Mouse (Mus musculus) neural tube, embryonic 15.5 days (tissue): ENCODE measurements around the gene Klhl6. TPM values are rescaled to one million over a fixed set of nuclear protein-coding genes. Genes with fewer than 3 reads are reported as not detected.

Experiments
- ATAC-seq: fragments of 200-750 bp; cut with Nextera tagmentation; 2 replicates; pipeline ENCODE4 v1.8.0; 2017; ENCODE audit warnings: mild to moderate bottlenecking, moderate TSS enrichment, moderate library complexity; ENCODE audit not compliant: low FRiP score
- H3K27ac ChIP-seq: fragments of 300-500 bp; sonication (generic); replicated peaks from 2 replicates; pipeline ENCODE4 v1.5.1; 2015; ENCODE audit warnings: mild to moderate bottlenecking, inconsistent platforms
- H3K27me3 ChIP-seq: fragments of 300-500 bp; sonication (generic); replicated peaks from 2 replicates; pipeline ENCODE4 v1.6.1; 2015; ENCODE audit warnings: inconsistent platforms
- H3K36me3 ChIP-seq: fragments of 300-500 bp; sonication (generic); 2 replicates; pipeline ENCODE4 v1.6.1; 2015; ENCODE audit warnings: inconsistent platforms
- H3K4me1 ChIP-seq: fragments of 300-500 bp; sonication (generic); 2 replicates; pipeline ENCODE4 v1.6.1; 2015; ENCODE audit warnings: inconsistent platforms
- H3K4me2 ChIP-seq: fragments of 300-500 bp; sonication (generic); 2 replicates; pipeline ENCODE4 v1.6.1; 2015; ENCODE audit warnings: inconsistent platforms, mild to moderate bottlenecking, moderate library complexity
- H3K4me3 ChIP-seq: fragments of 300-500 bp; sonication (generic); replicated peaks from 2 replicates; pipeline ENCODE4 v1.5.1; 2015; ENCODE audit warnings: mild to moderate bottlenecking, inconsistent platforms
- H3K9ac ChIP-seq: fragments of 300-500 bp; sonication (generic); replicated peaks from 2 replicates; pipeline ENCODE4 v1.6.1; 2015; ENCODE audit warnings: mild to moderate bottlenecking, inconsistent platforms
- H3K9me3 ChIP-seq: fragments of 300-500 bp; sonication (generic); replicated peaks from 2 replicates; pipeline ENCODE4 v1.6.1; 2016; ENCODE audit warnings: inconsistent platforms
- WGBS: fragments of 180-500 bp; shearing (Covaris S2); methylation state at CpG from one replicate; pipeline ENCODE4 v1.1.7; 2015; ENCODE audit warnings: mixed read lengths; 5-methylcytosine and 5-hydroxymethylcytosine counted together
- polyA plus RNA-seq: library from polyadenylated mRNA; unstranded; fragments of >200 nt; fragmentation: Nextera tagmentation; extraction: Ambion mirVana; gene quantifications from 2 replicates; pipeline ENCODE4 v1.2.1, GENCODE M21; 2015

Klhl6 gene
- polyA plus RNA-seq, 1 experiment from 2014 or later: 3.9 TPM

DNA sequence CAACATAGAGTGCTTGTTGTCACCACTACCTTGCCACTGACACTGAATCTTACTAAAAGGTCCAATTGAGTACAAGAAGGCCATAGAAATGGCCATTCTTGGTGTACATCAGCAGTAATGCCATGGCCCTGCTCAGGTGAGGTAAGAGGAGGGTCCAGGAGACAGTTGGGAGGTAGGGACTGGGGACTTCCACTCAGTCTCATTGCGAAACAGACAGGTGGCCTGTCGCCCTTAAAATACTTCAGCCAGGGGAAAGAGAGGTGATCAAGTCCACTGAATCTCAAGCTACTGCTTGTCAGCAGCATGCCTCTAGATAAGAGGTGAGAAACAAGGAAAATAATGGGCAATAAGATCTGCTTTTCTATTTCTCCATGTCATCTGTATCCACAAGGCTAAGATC lies 4.8 kb upstream of the Klhl6 start:
- H3K27me3 ChIP-seq: no peaks in the 10 kb centered on the region
- H3K9me3 ChIP-seq: 0 out of 2 replicates have a peak, but pooled peaks cover 3% of the 10 kb centered on the region
- no peaks in the 10 kb centered on the region for H3K36me3 ChIP-seq
- H3K27ac ChIP-seq: no peak overlapping the region
- no peak for ATAC-seq
- WGBS: 93% methylated on average over 2 of the region's 2 CpGs
- no peak overlapping the region for H3K4me2 ChIP-seq
- H3K4me3 ChIP-seq: no peak overlapping the region
- no peaks in the 10 kb centered on the region for H3K4me1 ChIP-seq
- no peak overlapping the region for H3K9ac ChIP-seq

DNA sequence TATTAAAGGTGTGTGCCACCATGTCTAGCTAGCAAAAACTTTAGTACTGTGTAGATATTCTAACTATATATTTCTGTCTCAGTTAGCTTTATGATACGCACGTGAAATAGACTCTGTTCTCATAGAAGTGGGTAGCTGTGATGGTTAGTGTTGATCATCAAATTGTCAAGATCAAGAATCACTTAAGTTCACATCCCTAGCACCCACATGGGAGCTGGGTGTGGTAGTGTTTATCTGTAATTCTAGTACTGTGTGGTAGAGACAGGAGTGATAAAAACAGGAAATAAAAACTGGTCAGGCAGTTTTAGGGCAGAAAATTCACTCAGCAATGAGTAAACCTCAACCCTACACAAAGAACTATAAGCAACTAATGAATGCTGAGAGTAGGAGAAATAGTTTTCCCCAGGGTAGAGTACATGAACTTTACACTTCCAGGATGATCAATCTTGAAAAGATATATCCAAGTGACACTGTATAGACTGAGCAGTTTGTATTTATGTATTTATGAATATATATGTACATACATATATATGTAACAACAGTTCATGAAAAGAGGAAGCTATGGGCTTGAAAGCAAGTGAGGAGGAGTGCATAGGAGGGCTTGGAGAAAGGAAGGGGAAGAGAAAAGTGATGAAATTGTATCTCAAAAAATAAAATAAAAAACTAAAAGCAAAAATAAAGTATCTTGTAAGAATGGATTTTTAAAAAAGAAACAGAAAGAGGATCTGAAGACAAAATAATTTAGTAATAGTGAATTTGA lies 2.2 kb upstream of the Klhl6 start:
- Histone ChIP-seq H3K9me3 (0 out of 2 replicates have a peak, but pooled peaks cover 3% of the 10 kb centered on the region), H3K4me1 (no peaks in the 10 kb centered on the region), H3K36me3 (no peaks in the 10 kb centered on the region), H3K27me3 (no peaks in the 10 kb centered on the region), H3K4me2 (no peak overlapping the region), H3K27ac (no peak overlapping the region), H3K4me3 (no peak overlapping the region), H3K9ac (no peak overlapping the region)
- 90% methylated on average over 2 of the region's 2 CpGs for WGBS
- ATAC-seq: no peak

GRCm38 (mm10) chr16:19983559-19983958 lies 722 bp upstream of the Klhl6 start:
- Histone ChIP-seq H3K4me2 (no peak overlapping the region), H3K4me3 (no peak overlapping the region), H3K4me1 (no peaks in the 10 kb centered on the region), H3K27me3 (no peaks in the 10 kb centered on the region), H3K9ac (no peak overlapping the region), H3K36me3 (no peaks in the 10 kb centered on the region), H3K9me3 (no peaks in the 10 kb centered on the region), H3K27ac (no peak overlapping the region)
- ATAC-seq: no peak
- 79% methylated on average over 4 of the region's 4 CpGs for WGBS

DNA sequence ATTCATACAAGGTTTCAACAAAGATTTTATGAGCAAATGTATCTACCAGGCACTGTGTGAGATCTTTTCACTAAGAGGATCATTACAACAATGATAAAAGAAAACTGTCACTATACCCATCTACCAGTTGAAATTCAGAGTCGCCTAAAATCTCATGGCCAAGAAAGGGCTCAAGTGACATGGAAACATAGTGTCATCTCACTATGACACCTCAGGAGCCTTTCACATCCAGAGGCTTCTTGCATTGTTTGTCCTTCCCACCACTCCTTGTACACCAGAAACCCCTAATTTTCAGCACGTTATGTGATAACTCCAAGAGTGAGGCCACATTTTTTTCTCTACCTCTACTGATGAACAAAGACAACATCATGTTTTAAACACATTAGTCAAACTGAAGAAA lies 1.2 kb downstream of the Klhl6 start:
- H3K4me3 ChIP-seq: no peak overlapping the region
- H3K4me1 ChIP-seq: no peaks in the 10 kb centered on the region
- no peak overlapping the region for H3K4me2 ChIP-seq
- no peak overlapping the region for H3K9ac ChIP-seq
- no peak for ATAC-seq
- WGBS: 89% methylated on average over 2 of the region's 2 CpGs
- no peaks in the 10 kb centered on the region for H3K27me3 ChIP-seq
- no peak overlapping the region for H3K27ac ChIP-seq
- H3K9me3 ChIP-seq: no peaks in the 10 kb centered on the region
- no peaks in the 10 kb centered on the region for H3K36me3 ChIP-seq

DNA sequence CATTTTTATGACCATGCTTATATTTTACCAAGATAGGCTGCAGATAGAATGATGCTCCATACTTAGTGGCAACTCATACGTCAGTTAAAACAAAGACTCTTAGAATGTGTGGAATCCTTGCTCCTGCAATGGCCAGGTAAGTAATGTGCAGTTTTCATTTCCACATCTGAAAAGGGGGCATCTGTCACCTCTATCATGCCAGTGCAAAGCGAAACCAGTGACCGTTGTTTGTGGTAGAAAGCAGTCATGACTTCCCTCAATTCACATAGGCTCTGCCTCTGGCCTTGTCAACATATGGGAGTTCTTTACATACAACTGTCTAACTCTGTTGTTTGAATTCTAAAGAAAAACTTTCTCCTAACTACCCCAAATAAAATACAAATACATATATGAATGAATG lies 1.8 kb downstream of the Klhl6 start:
- H3K4me2 ChIP-seq: no peak overlapping the region
- 90% methylated on average over 3 of the region's 3 CpGs for WGBS

DNA sequence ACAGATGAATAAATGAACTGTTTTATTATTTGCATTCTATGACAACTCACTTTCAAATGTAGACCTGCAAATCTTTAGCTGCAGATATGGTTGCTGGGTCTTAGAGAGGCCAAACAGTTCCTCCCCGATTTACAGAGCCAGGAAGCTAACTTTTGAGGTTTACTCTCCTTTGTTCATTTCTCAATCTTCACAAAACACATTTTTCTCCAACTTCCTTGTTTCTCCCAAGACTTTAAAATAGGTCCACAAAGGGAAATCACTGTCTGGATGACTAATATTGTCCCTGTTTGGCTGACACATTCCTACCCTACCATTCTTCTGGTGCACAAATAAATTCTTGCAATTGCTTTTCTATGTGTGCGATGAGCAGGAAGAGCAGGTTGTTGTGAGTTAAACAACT lies 3.1 kb downstream of the Klhl6 start:
- Histone ChIP-seq H3K4me3 (no peak overlapping the region), H3K27ac (no peak overlapping the region), H3K9me3 (no peaks in the 10 kb centered on the region), H3K9ac (no peak overlapping the region), H3K27me3 (no peaks in the 10 kb centered on the region), H3K36me3 (no peaks in the 10 kb centered on the region), H3K4me2 (no peak overlapping the region), H3K4me1 (no peaks in the 10 kb centered on the region)
- 79% methylated on average over 2 of the region's 2 CpGs for WGBS
- ATAC-seq: no peak

More for the DNA sequence above, 1.8 kb downstream of the Klhl6 start:
- no peak for ATAC-seq
- H3K27ac ChIP-seq: no peak overlapping the region
- no peaks in the 10 kb centered on the region for H3K4me1 ChIP-seq
- H3K4me3 ChIP-seq: no peak overlapping the region
- H3K36me3 ChIP-seq: no peaks in the 10 kb centered on the region
- no peak overlapping the region for H3K9ac ChIP-seq
- H3K9me3 ChIP-seq: no peaks in the 10 kb centered on the region
- H3K27me3 ChIP-seq: no peaks in the 10 kb centered on the region

DNA sequence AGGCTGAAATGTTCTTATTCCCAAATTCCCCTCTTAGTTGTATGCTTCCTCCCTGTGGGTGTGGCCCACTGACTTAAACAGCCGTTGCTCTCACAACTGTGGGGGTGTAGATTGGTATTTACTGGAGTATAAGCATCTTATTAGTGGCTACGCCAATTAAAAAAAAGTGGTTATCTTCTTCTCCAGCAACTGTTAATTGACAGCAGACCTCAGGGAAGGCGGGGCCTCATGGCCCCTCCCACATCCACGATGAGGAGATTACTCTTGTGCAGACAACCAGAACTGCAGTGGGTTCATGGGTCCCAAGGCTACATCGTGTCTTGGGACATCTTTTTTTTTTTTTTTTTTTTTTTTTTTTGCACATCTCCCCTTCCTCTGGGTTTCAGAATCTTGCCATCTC lies 5.6 kb downstream of the Klhl6 start:
- 83% methylated on average over 5 of the region's 5 CpGs for WGBS
- ATAC-seq: no peak
- Histone ChIP-seq H3K36me3 (no peaks in the 10 kb centered on the region), H3K27ac (no peak overlapping the region), H3K9ac (no peak overlapping the region), H3K27me3 (no peaks in the 10 kb centered on the region), H3K9me3 (no peaks in the 10 kb centered on the region), H3K4me1 (no peaks in the 10 kb centered on the region), H3K4me3 (no peak overlapping the region), H3K4me2 (no peak overlapping the region)

DNA sequence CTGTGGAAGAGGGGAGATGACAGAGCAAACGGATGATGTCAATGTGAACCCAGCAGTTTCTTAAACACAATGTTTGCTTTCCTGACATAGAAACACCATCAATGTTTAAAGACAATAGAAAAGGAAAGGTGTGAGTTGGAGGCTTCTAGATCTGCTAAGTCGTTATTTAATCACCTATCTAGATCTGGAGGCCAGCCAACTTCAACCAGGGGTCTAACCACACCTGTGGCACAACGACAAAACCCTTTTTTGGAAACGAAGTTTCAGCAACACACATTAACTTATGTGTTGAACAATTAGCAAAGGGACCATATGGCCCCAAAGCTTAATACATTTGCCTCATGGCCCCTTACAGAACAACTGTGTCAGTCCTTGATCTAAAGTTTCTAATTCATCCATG lies 6.0 kb downstream of the Klhl6 start:
- 82% methylated on average over 4 of the region's 4 CpGs for WGBS
- ATAC-seq: no peak
- Histone ChIP-seq H3K36me3 (no peaks in the 10 kb centered on the region), H3K27me3 (no peaks in the 10 kb centered on the region), H3K9ac (no peak overlapping the region), H3K4me3 (no peak overlapping the region), H3K4me1 (no peaks in the 10 kb centered on the region), H3K4me2 (no peak overlapping the region), H3K9me3 (no peaks in the 10 kb centered on the region), H3K27ac (no peak overlapping the region)

- H3K9me3 ChIP-seq: no peaks in the 10 kb centered on the region
- no peaks in the 10 kb centered on the region for H3K36me3 ChIP-seq
- H3K4me3 ChIP-seq: no peak overlapping the region
- H3K4me1 ChIP-seq: no peaks in the 10 kb centered on the region
- no peak overlapping the region for H3K9ac ChIP-seq
- H3K27me3 ChIP-seq: no peaks in the 10 kb centered on the region
- no peak overlapping the region for H3K4me2 ChIP-seq
- WGBS: 81% methylated on average over 4 of the region's 4 CpGs
- H3K27ac ChIP-seq: no peak overlapping the region
- ATAC-seq: no peak
Measured at GRCm38 (mm10) chr16:19975432-19975831, 7.4 kb downstream of the Klhl6 start.

- no peak for ATAC-seq
- Histone ChIP-seq H3K27me3 (no peaks in the 10 kb centered on the region), H3K4me3 (no peak overlapping the region), H3K4me2 (no peak overlapping the region), H3K36me3 (no peaks in the 10 kb centered on the region), H3K27ac (no peak overlapping the region), H3K9me3 (no peaks in the 10 kb centered on the region), H3K9ac (no peak overlapping the region), H3K4me1 (no peaks in the 10 kb centered on the region)
- WGBS: 98% methylated on average over 1 of the region's 1 CpGs
Measured at GRCm38 (mm10) chr16:19973480-19973879, 9.4 kb downstream of the Klhl6 start.

DNA sequence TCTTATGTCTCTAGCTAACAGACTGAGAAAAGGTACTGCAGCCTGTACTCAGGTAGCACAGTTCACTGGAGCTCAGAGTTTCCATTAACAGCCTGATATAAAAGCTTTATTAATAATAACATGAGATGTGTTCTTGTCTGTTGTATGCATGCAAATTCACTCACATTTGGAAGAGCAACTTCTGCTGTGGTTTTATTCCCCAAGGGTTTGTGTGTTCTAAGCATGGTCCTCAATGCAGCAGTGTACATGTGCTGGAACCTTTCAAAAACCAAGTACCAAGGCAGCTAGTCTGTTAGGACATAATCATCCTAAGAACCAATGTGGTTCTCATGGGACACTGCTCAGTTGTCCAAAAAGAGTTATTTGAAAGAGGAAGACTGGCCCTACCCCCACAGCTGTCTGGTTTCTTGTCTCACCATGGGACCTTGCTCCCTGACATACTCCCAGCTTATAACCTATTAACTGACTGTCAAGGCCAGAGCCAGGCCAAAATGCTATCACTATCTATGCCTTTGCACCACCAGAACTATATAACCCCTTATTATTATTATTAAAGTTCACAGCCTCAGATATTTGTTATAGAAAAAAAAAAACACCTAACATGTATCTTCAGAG lies 10.0 kb downstream of the Klhl6 start:
- Histone ChIP-seq H3K27me3 (no peaks in the 10 kb centered on the region), H3K36me3 (no peaks in the 10 kb centered on the region), H3K27ac (no peak overlapping the region), H3K4me3 (no peak overlapping the region), H3K4me2 (no peak overlapping the region), H3K9me3 (no peaks in the 10 kb centered on the region), H3K4me1 (no peaks in the 10 kb centered on the region), H3K9ac (no peak overlapping the region)
- no peak for ATAC-seq

DNA sequence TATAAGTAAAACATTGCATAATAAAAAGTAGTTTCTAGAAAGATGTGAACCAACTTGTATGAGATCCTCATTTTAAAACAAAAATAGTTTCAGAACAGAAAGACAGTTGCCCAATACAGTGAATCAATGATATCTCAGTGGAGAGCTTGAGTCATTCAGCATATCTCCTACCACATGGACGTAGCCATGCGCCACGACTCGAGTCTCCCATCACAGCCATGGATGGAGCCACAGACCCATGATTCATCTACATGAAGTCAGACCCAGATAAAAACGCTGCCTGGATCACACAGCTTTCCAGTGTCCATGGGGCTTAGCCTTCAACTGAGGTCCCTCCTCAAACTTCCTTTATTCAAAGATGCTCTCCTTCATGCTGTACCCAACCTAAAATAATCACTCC lies 13.3 kb downstream of the Klhl6 start:
- Histone ChIP-seq H3K27me3 (no peaks in the 10 kb centered on the region), H3K4me3 (no peak overlapping the region), H3K27ac (no peak overlapping the region), H3K9ac (no peak overlapping the region), H3K4me1 (no peaks in the 10 kb centered on the region), H3K36me3 (no peaks in the 10 kb centered on the region), H3K9me3 (no peaks in the 10 kb centered on the region), H3K4me2 (no peak overlapping the region)
- 94% methylated on average over 5 of the region's 5 CpGs for WGBS
- no peak for ATAC-seq
